Mouse (Mus musculus): ENCODE measurements around the gene Dock2. TPM values are rescaled to one million over a fixed set of nuclear protein-coding genes. Genes with fewer than 3 reads are reported as not detected.
"Not testable (repeated sequence)": the region's sequence is repeated elsewhere in the genome, so short reads cannot be mapped to it uniquely, and the experiment has no call there.

The Dock2 gene
- 0.93 and 4.1 TPM in 2 replicates for polyA plus RNA-seq (2015; fragmentation: Nextera tagmentation; extraction: Ambion mirVana)

DNA sequence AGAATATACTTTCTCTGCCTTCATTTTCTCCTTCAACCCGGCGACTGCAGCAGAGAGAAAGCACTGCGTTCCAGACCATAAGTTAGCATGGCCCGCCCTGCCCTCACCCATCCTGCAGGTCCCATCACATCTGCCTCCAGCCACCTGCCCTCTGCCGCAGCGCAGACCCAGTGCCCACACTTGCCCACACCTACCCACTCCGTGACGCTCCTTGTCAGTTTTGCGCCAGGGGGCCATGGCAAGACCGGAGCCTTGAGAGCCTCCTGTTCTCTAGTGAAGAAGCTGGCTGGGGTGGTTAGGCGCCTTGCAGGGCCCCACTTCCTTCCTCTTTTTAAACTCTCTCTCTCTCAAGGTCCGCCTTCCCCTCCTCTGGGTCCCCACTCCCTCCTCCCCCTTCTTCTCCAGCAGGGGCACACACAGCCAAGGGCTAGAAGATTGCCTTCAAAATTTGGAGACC is at the start of gene Dock2:
Gene Dock2, minus strand, starts transcription at position 306 of the 457 bp plus-strand sequence.
- no peaks in the 10 kb centered on the region for H3K27me3 ChIP-seq
- H3K4me1 ChIP-seq (replicated peaks) = no peaks in the 10 kb centered on the region
- no peak within 1 kb of the TSS for H3K27ac ChIP-seq
- H3K36me3 ChIP-seq = no peaks in the 10 kb centered on the region
- H3K9me3 ChIP-seq (replicated peaks) = no peaks in the 10 kb centered on the region
- WGBS = 74% methylated on average over 12 of the region's 12 CpGs
- peak within 1 kb of the TSS; percentile 26 for H3K4me3 ChIP-seq
- no peak within 1 kb of the TSS; the same call in 1 of the 2 replicates for H3K4me2 ChIP-seq
- H3K9ac ChIP-seq = no peak within 1 kb of the TSS
- no peak for ATAC-seq (replicated peaks; ENCODE audit: insufficient number of reproducible peaks, insufficient read depth, low FRiP score, low read depth)

DNA sequence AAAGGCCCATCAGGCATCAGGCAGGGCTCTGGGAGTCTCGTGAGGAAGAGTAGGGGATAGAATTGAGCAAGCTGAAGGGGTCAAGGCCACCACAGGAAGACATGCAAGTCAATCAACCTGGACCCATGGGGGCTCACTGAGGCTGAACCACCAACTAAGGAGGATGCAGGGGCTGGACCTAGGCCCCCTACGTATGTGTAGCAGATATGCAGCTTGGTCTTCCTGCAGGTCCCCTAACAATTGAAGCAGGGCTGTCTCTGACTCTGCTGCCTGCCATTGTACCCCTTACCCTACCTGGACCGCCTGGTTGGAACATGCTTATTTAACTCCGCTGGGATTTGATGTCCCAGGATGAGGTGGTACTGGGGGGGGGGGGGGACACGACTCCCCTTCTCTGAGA is 49.0 kb upstream of the Dock2 start:
- no peaks in the 10 kb centered on the region for H3K9me3 ChIP-seq (replicated peaks)

DNA sequence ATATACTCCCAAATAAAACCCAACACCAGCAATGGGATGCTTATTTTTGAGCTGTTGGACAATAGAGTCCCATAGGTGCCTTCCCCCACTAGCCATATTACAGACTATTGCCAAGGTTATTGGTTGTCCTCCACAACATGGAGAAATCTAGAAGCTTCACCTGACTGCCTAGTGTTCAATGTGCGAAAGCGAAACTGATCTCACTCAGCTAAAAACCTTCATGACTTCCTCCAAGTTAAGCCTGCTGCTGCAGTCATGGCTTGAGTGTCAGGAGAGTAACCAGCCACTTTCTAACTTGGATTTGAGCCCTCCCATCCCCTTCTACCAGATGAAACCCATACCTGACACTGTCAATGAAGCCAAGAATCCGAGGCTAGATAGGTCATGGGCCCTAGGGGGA is 44.1 kb upstream of the Dock2 start:
- H3K36me3 ChIP-seq = peaks cover 30% of the 10 kb centered on the region
- peaks cover 5% of the 10 kb centered on the region for H3K4me1 ChIP-seq (replicated peaks)
- no peaks in the 10 kb centered on the region for H3K27me3 ChIP-seq
- WGBS = 87% methylated on average over 3 of the region's 3 CpGs
- no peak overlapping the region for H3K4me2 ChIP-seq
- H3K4me3 ChIP-seq = no peak overlapping the region
- no peak for ATAC-seq (replicated peaks; ENCODE audit: insufficient number of reproducible peaks, insufficient read depth, low FRiP score, low read depth)
- H3K27ac ChIP-seq = no peak overlapping the region
- H3K9me3 ChIP-seq (replicated peaks) = no peaks in the 10 kb centered on the region
- no peak overlapping the region for H3K9ac ChIP-seq

More for the DNA sequence above, 49.0 kb upstream of the Dock2 start:
- no peak overlapping the region for H3K27ac ChIP-seq
- peak overlapping the region; percentile 78 for H3K9ac ChIP-seq
- 11% methylated on average over 4 of the region's 5 CpGs for WGBS
- H3K36me3 ChIP-seq = peaks cover 17% of the 10 kb centered on the region
- ATAC-seq (replicated peaks; ENCODE audit: insufficient number of reproducible peaks, insufficient read depth, low FRiP score, low read depth) = no peak
- H3K27me3 ChIP-seq = no peaks in the 10 kb centered on the region
- H3K4me2 ChIP-seq = peak overlapping the region; percentile 88
- peaks cover 10% of the 10 kb centered on the region for H3K4me1 ChIP-seq (replicated peaks)
- H3K4me3 ChIP-seq = peak overlapping the region; percentile 84

DNA sequence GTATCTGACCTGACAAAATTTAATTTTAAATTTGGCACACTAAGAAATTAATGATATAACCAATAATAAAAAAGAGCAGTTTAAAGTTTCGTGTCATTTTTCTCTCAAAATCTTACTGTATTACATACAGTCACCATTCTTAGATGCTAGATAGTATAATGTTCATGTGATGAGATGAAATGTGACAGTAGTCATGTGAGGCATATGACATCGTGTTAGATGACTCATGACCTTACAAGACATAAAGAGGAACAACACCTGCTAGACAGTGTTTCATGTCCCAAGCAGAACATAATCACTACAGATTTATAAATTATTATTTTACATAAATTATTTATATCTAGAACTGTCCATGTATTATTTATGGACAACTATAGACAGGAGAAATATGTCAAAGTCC is 43.2 kb upstream of the Dock2 start:
- WGBS = 90% methylated on average over 2 of the region's 2 CpGs
- Histone ChIP-seq H3K9me3 (replicated peaks) (no peaks in the 10 kb centered on the region), H3K9ac (no peak overlapping the region), H3K4me3 (no peak overlapping the region), H3K27ac (no peak overlapping the region), H3K4me2 (no peak overlapping the region), H3K4me1 (replicated peaks) (no peaks in the 10 kb centered on the region), H3K27me3 (no peaks in the 10 kb centered on the region), H3K36me3 (peaks cover 36% of the 10 kb centered on the region)
- no peak for ATAC-seq (replicated peaks; ENCODE audit: insufficient number of reproducible peaks, insufficient read depth, low FRiP score, low read depth)

DNA sequence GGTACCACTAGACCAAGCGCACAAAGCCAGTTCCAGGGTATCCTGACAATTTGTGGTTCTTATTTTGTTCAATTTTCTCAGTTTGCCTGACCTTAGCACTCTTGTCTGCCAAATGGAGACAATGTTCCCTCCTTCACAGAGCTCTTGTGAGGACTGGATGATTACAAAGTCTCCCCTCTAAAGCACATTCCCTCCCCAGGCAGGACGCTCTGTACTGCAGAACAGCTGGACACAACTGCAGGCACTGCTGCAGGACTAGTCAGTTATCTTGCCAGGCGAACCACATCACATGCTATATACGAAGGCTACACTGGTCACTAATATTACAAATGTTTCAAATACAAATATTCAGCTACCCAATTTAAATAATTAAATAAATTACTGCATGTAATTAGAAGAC is 41.1 kb upstream of the Dock2 start:
- H3K36me3 ChIP-seq = peaks cover 47% of the 10 kb centered on the region
- H3K4me1 ChIP-seq (replicated peaks) = no peaks in the 10 kb centered on the region
- WGBS = 95% methylated on average over 4 of the region's 4 CpGs
- H3K4me3 ChIP-seq = no peak overlapping the region
- H3K27ac ChIP-seq = no peak overlapping the region
- H3K9me3 ChIP-seq (replicated peaks) = no peaks in the 10 kb centered on the region
- ATAC-seq (replicated peaks; ENCODE audit: insufficient number of reproducible peaks, insufficient read depth, low FRiP score, low read depth) = no peak
- no peaks in the 10 kb centered on the region for H3K27me3 ChIP-seq
- no peak overlapping the region for H3K4me2 ChIP-seq
- H3K9ac ChIP-seq = no peak overlapping the region

DNA sequence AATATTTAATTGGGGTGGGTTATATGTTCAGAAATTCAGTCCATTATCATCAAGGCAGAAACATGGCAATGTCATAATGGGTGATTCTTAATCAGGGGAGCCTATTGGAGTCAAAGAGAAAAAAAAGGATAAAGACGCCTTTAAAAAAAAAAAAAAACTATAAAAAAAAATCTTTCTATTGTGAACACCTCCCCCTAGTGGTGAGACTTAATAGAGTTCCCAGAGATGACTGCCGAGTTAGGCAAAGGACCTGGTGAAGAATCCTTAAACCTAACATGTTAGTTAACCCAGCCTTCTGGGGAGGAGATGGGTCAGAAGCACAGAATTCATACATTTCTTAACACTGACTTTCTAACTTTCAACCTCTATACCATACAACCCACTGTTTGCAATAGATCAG is 31.1 kb upstream of the Dock2 start:
- no peak for ATAC-seq (replicated peaks; ENCODE audit: insufficient number of reproducible peaks, insufficient read depth, low FRiP score, low read depth)
- H3K36me3 ChIP-seq = peaks cover 52% of the 10 kb centered on the region
- WGBS = 9% methylated on average over 2 of the region's 2 CpGs

DNA sequence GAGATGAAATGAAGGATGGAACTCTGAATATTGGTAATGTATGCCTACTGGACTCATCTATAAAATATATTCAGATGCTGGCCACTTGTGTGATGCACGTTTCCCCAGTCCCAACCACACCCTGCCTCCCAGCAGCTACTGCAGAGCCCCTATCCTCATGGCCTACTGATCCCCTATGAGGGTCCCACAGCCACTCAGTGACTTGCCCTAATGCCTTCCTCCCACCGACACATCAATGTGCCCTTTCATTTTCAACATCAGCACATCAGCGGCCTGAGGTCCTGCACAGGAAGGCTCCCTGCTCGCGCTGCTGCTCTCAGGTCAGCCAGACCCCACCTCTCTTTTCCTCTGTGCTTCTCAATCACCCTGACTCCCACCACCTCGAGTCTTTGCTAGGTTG is 30.6 kb upstream of the Dock2 start:
- Histone ChIP-seq H3K4me2 (no peak overlapping the region), H3K27ac (no peak overlapping the region), H3K27me3 (no peaks in the 10 kb centered on the region), H3K4me3 (no peak overlapping the region), H3K4me1 (replicated peaks) (no peaks in the 10 kb centered on the region), H3K9me3 (replicated peaks) (no peaks in the 10 kb centered on the region), H3K36me3 (peaks cover 56% of the 10 kb centered on the region), H3K9ac (no peak overlapping the region)
- 88% methylated on average over 6 of the region's 6 CpGs for WGBS
- ATAC-seq (replicated peaks; ENCODE audit: insufficient number of reproducible peaks, insufficient read depth, low FRiP score, low read depth) = no peak

More for the DNA sequence above, 31.1 kb upstream of the Dock2 start:
- H3K4me2 ChIP-seq = no peak overlapping the region
- H3K27me3 ChIP-seq = no peaks in the 10 kb centered on the region
- no peaks in the 10 kb centered on the region for H3K4me1 ChIP-seq (replicated peaks)
- no peaks in the 10 kb centered on the region for H3K9me3 ChIP-seq (replicated peaks)
- H3K4me3 ChIP-seq = no peak overlapping the region
- no peak overlapping the region for H3K27ac ChIP-seq
- no peak overlapping the region for H3K9ac ChIP-seq

DNA sequence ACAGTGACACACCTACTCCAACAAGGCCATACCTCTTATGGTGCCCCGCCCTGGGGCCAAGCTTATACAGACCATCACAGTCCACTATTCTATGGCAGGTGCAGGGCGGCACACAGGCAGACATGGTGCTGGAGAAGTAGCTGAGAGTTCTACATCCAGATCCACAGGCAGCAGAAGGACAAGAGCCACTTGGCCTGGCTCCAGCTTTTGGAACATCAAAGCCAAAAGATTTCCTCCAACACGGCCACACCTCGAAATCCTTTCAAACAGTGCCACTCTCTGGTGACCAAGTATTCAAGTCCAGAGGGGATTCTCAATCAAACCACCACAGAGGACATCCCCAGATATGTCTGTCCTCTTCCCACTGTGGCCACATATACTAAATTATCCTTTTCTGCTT is 21.3 kb upstream of the Dock2 start:
- H3K27ac ChIP-seq; H3K4me1 ChIP-seq (replicated peaks); H3K27me3 ChIP-seq; H3K9me3 ChIP-seq (replicated peaks); H3K9ac ChIP-seq; H3K4me2 ChIP-seq; ATAC-seq (replicated peaks; ENCODE audit: insufficient number of reproducible peaks, insufficient read depth, low FRiP score, low read depth); H3K36me3 ChIP-seq; H3K4me3 ChIP-seq: not testable (repeated sequence)
- 74% methylated on average over 4 of the region's 4 CpGs for WGBS

DNA sequence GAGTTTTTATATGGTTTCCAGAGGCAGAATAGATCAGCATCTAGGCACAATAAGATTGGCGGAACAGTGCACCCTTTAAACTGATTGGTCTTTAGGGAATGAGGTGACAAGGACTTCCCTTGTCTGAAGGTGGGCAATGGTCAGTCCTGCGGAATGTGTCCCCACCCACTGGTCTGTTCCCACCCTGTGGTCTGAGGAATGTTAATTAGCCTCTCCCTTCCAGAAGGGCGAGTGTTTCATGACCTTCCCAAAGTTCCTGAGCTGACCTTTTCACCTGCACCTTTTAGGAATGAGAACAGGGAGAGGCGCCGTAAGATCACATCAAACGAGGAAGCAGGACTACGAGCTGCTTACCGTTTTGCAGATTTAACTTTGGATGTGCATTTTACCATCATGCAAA is 14.4 kb upstream of the Dock2 start:
- not testable (repeated sequence) for H3K27ac ChIP-seq; ATAC-seq (replicated peaks; ENCODE audit: insufficient number of reproducible peaks, insufficient read depth, low FRiP score, low read depth); H3K4me1 ChIP-seq (replicated peaks); H3K4me2 ChIP-seq; H3K9me3 ChIP-seq (replicated peaks); H3K27me3 ChIP-seq; H3K9ac ChIP-seq; H3K4me3 ChIP-seq; H3K36me3 ChIP-seq
- WGBS = 57% methylated on average over 8 of the region's 8 CpGs

DNA sequence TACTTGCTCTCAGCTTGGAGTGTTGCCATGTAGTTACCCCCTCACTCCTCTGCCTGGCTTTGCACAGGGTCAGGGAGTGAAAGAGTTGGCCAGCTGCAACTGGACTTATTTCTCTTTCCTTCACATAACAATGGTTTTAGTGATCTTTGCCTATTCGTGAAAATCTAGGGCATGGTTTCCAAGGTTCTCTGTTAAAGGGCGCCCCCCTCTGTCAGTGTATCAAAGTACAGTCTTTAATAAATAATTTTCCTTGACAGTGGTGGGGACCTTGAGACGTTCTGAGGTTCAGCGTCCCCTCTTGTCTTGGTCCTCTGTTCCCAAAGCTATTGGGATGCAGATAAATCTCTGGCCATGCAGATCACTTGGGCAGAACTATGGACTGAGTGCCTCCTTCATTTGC is 12.4 kb upstream of the Dock2 start:
- no peak overlapping the region for H3K4me3 ChIP-seq
- H3K27ac ChIP-seq = no peak overlapping the region
- 24% methylated on average over 4 of the region's 4 CpGs for WGBS
- H3K9me3 ChIP-seq (replicated peaks) = no peaks in the 10 kb centered on the region
- no peaks in the 10 kb centered on the region for H3K4me1 ChIP-seq (replicated peaks)
- no peaks in the 10 kb centered on the region for H3K27me3 ChIP-seq
- no peak overlapping the region for H3K4me2 ChIP-seq
- no peaks in the 10 kb centered on the region for H3K36me3 ChIP-seq
- no peak for ATAC-seq (replicated peaks; ENCODE audit: insufficient number of reproducible peaks, insufficient read depth, low FRiP score, low read depth)
- no peak overlapping the region for H3K9ac ChIP-seq

DNA sequence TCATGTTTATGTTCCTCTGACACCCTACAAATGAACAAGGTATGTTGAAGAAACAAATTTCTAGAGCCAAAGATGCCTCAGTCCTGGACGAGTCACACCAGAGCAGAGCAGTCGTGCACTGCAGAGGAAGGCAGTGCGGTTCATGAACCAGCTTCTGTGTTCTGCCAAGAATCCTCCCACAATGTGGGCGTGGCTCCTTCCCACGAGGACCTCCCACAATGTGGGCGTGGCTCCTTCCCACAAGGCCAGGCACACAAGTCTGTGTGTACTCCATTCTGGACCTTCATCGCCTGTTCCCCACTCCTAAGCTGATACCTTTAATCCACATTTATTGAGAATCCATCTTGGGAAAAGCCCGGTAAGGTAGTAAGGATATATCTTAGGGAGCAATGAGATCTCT is 8.2 kb upstream of the Dock2 start:
- no peaks in the 10 kb centered on the region for H3K4me1 ChIP-seq (replicated peaks)
- no peak overlapping the region for H3K27ac ChIP-seq
- H3K4me3 ChIP-seq = no peak overlapping the region
- no peaks in the 10 kb centered on the region for H3K36me3 ChIP-seq
- no peaks in the 10 kb centered on the region for H3K27me3 ChIP-seq
- no peaks in the 10 kb centered on the region for H3K9me3 ChIP-seq (replicated peaks)
- no peak for ATAC-seq (replicated peaks; ENCODE audit: insufficient number of reproducible peaks, insufficient read depth, low FRiP score, low read depth)
- no peak overlapping the region for H3K9ac ChIP-seq
- WGBS = 53% methylated on average over 8 of the region's 8 CpGs
- H3K4me2 ChIP-seq = no peak overlapping the region

DNA sequence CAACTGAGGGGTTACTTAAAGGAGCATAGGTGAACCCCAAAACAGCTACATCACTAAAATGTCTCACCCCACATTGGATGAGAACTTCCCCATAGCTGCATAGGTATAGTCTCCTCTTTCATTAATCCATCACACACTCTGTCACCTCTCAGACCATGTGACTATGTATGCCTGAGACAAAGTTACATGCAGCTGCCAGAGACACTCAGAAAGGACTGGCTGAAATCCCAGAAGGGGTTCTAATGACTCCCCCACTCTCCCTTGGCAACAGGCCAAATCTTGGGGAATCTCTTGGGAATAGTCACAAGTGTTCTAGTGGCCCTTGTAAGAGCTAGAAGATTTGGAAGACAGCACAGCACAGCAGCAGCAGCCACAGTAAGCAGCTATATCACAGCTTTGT is 1.2 kb upstream of the Dock2 start:
- no peak for ATAC-seq (replicated peaks; ENCODE audit: insufficient number of reproducible peaks, insufficient read depth, low FRiP score, low read depth)
- H3K27ac ChIP-seq = no peak overlapping the region
- H3K9ac ChIP-seq = no peak overlapping the region
- H3K4me3 ChIP-seq = no peak overlapping the region
- H3K9me3 ChIP-seq (replicated peaks) = no peaks in the 10 kb centered on the region
- H3K4me1 ChIP-seq (replicated peaks) = no peaks in the 10 kb centered on the region
- no peak overlapping the region for H3K4me2 ChIP-seq
- H3K36me3 ChIP-seq = no peaks in the 10 kb centered on the region
- no peaks in the 10 kb centered on the region for H3K27me3 ChIP-seq

Measured in heart, embryonic 15.5 days (tissue).